Mouse (Mus musculus) forebrain, embryonic 15.5 days (tissue): ENCODE results near the gene Gtf3c4. TPM values are rescaled to one million over a fixed set of nuclear protein-coding genes. Genes with fewer than 3 reads are reported as not detected.

Experiments used
- polyA plus RNA-seq: library from polyadenylated mRNA; unstranded; fragments of >200 nt; fragmentation: Nextera tagmentation; extraction: Ambion mirVana; gene quantifications from 2 replicates; pipeline ENCODE4 v1.2.1, GENCODE M21; 2015

Gene Gtf3c4
- polyA plus RNA-seq, 1 experiment from 2014 or later, result 23.1 TPM

Other genes with a start within 250 kb of the Gtf3c4 start
- gene Gfi1b, start 218.4 kb downstream of the Gtf3c4 start, polyA plus RNA-seq, result not detected in 2 replicates
- 35.8 and 38.4 TPM in 2 replicates for gene Tsc1, start 199.1 kb downstream of the Gtf3c4 start, polyA plus RNA-seq
- gene Spaca9, start 140.6 kb downstream of the Gtf3c4 start, polyA plus RNA-seq, result 1.5 and 1.8 TPM in 2 replicates
- gene Ak8, start 140.2 kb downstream of the Gtf3c4 start, polyA plus RNA-seq, result 0.92 and 1.7 TPM in 2 replicates
- 17.2 and 17.3 TPM in 2 replicates for gene Ddx31, start within 50 bp of the Gtf3c4 start, polyA plus RNA-seq
- 0.70 and 1.3 TPM in 2 replicates for gene Barhl1, start 76.3 kb upstream of the Gtf3c4 start, polyA plus RNA-seq
- 0.26 TPM in 1 of 2 replicates, not detected in the other for gene Cfap77, start 214.7 kb upstream of the Gtf3c4 start, polyA plus RNA-seq
- gene Ttf1, start 219.9 kb upstream of the Gtf3c4 start, polyA plus RNA-seq, result 9.0 and 10.5 TPM in 2 replicates